Mouse (Mus musculus): ENCODE measurements around the gene C1ql1. TPM values are rescaled to one million over a fixed set of nuclear protein-coding genes. Genes with fewer than 3 reads are reported as not detected.

The C1ql1 gene
- 0.67 and 1.1 TPM in 2 replicates for polyA plus RNA-seq (2015; fragmentation: Nextera tagmentation; extraction: Ambion mirVana)

DNA sequence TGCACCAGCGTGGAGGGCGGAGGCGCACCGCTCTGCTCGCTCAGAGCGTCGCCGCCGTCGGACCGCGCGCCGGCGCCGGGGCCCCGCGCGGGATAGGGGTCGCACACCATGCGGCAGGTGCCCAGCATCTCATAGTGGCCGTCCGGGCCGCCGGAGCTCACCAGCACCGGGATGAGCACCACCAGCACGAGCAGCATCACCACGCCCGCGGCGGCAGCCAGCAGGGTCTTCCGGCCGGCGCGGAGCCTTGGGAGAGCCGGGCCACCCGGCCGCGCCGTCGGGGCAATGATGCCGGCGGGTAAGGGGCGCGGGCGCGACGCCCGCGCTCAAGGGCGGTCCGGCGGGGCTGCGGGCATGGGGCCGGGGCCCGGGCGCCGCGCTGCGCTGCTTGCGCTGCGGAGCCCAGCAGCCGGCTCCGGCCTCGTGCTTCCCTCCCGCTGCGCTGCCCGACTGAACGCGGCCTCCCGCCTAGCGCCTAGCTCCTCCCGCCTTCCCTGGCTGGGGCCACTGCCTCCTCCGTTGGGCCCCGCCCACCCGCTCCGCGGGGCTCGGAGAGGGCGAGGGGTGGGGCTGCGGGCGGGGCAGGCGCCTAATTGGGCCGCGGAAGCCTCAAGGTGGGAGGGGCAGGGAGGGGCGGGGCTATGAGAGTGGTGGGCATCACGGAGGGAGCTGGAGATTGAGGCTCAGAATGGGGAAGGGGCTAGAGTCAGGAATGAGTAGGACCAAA, at the start of gene C1ql1:
TSS of gene C1ql1 (minus strand) at position 424 of the 727 bp plus-strand sequence.

DNA sequence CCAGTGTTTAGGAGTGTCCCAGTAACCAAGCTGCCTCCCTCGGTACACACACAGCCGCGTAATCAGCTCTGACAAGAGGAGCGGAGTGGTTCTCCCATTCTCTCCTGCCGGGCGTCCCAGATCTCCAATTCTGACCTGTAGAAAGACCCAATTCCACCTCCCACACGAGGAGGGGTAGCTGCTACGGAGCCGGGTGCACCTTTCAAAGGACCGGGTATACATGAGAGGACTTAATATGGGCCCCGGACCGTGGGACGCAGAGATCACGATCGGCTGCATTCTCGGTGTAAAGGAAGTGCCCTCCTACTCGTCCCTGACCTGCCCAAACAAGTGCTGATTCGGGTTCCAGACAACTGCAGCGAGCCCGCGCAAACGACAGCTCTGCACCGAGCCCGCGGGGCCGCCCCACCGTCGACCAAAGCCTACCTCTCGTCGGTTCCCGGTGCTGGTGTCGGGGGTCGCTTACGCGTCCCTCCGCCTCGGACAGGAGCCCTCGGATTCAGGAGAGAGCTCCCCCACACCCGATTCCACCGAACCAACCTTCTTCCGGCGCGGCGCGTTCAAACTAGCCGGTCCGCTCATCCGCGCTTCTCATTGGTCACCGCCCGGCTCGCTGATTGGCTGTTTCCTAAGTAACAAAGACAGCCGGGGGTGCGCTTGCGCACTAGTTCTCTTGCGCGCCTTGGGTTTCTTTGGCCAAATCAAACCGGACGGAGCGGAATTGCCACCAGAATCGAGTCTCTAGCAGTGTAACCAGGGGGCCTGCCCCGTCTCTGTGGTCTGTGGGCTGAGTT, 21.7 kb downstream of the C1ql1 start, which contains the start of gene Kif18b:
TSS of gene Kif18b (minus strand) at position 568 of the 794 bp plus-strand sequence.

DNA sequence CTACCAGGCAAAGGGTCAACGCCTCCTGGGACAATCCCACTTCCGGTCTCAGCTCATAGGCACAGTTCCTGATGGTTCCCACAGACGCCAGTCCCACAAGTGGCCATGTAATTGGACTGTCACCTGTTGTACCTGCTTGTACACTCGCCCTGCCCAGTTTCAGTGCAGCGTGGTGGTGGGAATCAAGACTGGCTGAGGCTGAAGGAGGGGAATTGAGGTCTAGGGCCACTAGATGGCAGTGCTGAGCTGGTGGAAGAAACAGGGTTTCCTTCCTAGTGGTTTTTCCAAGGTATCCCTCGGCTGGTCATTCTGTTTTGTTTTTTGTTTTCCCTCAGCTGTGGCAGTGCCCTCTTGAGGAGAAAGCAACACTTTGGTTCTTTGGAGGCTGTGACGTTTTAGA, 45.7 kb downstream of the C1ql1 start, which contains the start of gene Gfap:
TSS of gene Gfap (minus strand) at position 150 of the 400 bp plus-strand sequence.

Other genes starting within 250 kb of the C1ql1 start
- gene Ccdc43, start 248.9 kb downstream of the C1ql1 start, polyA plus RNA-seq (2015; fragmentation: Nextera tagmentation; extraction: Ambion mirVana): 17.4 and 22.5 TPM in 2 replicates
- 0.72 and 0.74 TPM in 2 replicates for gene Adam11, start 185.2 kb downstream of the C1ql1 start, polyA plus RNA-seq (2015; fragmentation: Nextera tagmentation; extraction: Ambion mirVana)
- 24.7 and 31.1 TPM in 2 replicates for gene Gjc1, start 127.0 kb downstream of the C1ql1 start, polyA plus RNA-seq (2015; fragmentation: Nextera tagmentation; extraction: Ambion mirVana)
- 8.2 and 10.7 TPM in 2 replicates for gene Higd1b, start 110.8 kb downstream of the C1ql1 start, polyA plus RNA-seq (2015; fragmentation: Nextera tagmentation; extraction: Ambion mirVana)
- gene Eftud2, start 65.7 kb downstream of the C1ql1 start, polyA plus RNA-seq (2015; fragmentation: Nextera tagmentation; extraction: Ambion mirVana): 70.1 and 74.0 TPM in 2 replicates
- 0.77 and 0.99 TPM in 2 replicates for gene Ccdc103, start 65.5 kb downstream of the C1ql1 start, polyA plus RNA-seq (2015; fragmentation: Nextera tagmentation; extraction: Ambion mirVana)
- gene Fam187a, start 61.5 kb downstream of the C1ql1 start, polyA plus RNA-seq (2015; fragmentation: Nextera tagmentation; extraction: Ambion mirVana): not detected in 2 replicates
- 0.19 and 0.33 TPM in 2 replicates for gene Gfap, start 45.8 kb downstream of the C1ql1 start, polyA plus RNA-seq (2015; fragmentation: Nextera tagmentation; extraction: Ambion mirVana)
- gene Kif18b, start 21.6 kb downstream of the C1ql1 start, polyA plus RNA-seq (2015; fragmentation: Nextera tagmentation; extraction: Ambion mirVana): 1.5 and 2.1 TPM in 2 replicates
- gene Nmt1, start 81.5 kb upstream of the C1ql1 start, polyA plus RNA-seq (2015; fragmentation: Nextera tagmentation; extraction: Ambion mirVana): 47.9 and 49.5 TPM in 2 replicates
- 56.8 and 60.1 TPM in 2 replicates for gene Dcakd, start 81.6 kb upstream of the C1ql1 start, polyA plus RNA-seq (2015; fragmentation: Nextera tagmentation; extraction: Ambion mirVana)
- gene Plcd3, start 155.0 kb upstream of the C1ql1 start, polyA plus RNA-seq (2015; fragmentation: Nextera tagmentation; extraction: Ambion mirVana): 5.7 TPM in 2 replicates
- 41.3 and 42.1 TPM in 2 replicates for gene Acbd4, start 155.0 kb upstream of the C1ql1 start, polyA plus RNA-seq (2015; fragmentation: Nextera tagmentation; extraction: Ambion mirVana)
- gene Hexim1, start 169.5 kb upstream of the C1ql1 start, polyA plus RNA-seq (2015; fragmentation: Nextera tagmentation; extraction: Ambion mirVana): 3.0 and 3.5 TPM in 2 replicates
- gene Hexim2, start 185.7 kb upstream of the C1ql1 start, polyA plus RNA-seq (2015; fragmentation: Nextera tagmentation; extraction: Ambion mirVana): 3.6 and 4.6 TPM in 2 replicates
- 1.3 and 3.3 TPM in 2 replicates for gene Fmnl1, start 224.4 kb upstream of the C1ql1 start, polyA plus RNA-seq (2015; fragmentation: Nextera tagmentation; extraction: Ambion mirVana)